Mouse (Mus musculus) fat pad, adult 2 months (tissue): ENCODE results near the gene Gm20388.

Experiments used
- DNase-seq: peaks from one replicate; pipeline ENCODE4 v3.0.0-alpha.2; 2011; ENCODE audit warnings: low read depth, low spot score; ENCODE audit errors: extremely low read depth

The Gm20388 gene

DNA sequence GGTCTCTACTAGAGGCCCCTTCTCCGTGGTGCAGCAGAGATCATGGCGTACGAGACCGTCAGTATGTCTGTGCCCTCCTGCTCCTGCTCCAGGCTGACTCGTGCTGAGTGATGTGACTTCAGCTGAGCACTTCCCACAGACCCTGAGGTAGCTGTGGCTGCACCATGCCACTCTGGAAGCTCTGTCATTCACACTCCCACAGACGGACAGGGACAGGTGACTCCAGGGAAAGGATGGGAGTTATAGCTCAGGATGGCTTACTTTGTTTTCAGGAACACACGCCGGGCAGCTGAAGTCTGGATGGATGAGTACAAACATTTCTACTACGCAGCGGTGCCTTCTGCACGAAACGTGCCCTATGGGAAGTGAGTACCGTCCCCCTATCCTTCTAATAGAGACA is 4425.7 kb downstream of the Gm20388 start:
- no peak for DNase-seq

DNA sequence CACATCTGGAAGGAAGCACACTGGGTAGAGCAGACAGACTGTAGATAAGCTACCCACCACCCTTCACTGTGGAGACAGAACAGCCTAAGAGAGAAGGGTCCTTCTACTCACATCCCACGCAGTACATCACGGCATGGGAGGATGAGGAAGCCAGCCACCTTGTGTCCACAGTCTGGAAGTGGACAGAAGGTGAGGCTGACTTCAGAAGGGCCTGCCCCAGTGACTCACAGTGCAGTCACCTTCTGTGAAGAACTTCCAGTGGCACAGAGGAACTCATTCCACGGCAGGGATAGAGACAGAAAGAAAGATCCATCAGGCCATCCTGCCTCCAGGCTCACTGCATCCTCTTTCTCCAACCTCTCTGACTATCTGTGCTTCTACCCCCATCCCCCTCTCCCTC is 4429.1 kb downstream of the Gm20388 start:
- no peak for DNase-seq

DNA sequence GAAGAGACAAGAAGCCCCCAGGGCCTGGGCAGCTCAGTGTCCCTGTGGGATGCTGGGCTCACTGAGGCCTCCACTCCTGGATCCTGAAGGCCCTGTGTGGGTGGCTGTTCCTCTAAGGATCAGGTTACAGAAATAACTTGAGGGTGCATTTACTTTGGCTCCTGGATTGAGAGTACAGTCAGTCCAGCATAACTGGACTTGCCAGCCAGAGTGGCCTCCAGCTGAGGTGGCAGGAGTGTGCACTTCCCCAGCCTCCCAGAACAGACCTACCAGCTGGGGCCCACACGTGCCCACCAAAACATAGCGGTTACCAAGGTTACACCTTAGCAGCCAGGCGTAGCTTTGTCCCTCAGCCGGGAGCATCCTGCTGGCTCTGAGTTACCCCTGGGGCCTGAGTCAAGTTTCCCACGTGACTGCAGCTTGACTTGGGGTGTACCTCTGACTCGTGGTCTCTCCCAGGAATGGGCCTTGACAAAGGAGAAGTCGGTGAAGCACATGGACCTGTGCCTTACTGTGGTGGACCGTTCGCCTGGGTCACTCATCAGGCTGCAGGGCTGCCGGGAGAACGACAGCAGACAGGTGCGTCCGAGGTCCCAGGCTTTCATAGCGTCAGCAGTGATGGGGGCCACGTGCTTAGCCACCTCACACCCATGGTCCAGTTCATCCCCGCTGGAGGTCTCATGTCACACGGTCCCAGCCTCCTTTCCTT is 4429.9 kb downstream of the Gm20388 start:
- no peak for DNase-seq

GRCm38 (mm10) chr8:124343151-124343550 is 4432.5 kb downstream of the Gm20388 start:
- no peak for DNase-seq

DNA sequence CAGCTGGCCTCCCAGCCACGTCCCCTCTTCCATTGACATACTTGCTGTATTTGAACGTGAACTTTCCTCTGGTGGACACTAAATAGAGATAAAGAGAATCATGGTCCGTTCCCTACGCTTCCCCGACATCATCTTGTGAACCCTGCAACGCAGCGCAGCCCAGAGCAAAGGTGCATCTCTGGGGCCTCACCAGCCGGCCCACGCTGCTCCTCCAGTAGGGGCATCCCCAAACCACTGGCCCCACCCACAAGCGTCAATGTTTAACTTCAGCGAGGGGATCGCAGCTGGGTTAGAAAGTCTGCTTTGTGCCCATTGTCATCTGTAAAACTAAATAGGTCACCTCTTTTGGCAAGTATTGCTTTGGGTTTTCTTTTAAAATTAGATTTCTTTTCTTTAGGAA is 4433.4 kb downstream of the Gm20388 start:
- no peak for DNase-seq

GRCm38 (mm10) chr8:124345098-124345497 is 4434.5 kb downstream of the Gm20388 start:
- DNase-seq, result no peak

DNA sequence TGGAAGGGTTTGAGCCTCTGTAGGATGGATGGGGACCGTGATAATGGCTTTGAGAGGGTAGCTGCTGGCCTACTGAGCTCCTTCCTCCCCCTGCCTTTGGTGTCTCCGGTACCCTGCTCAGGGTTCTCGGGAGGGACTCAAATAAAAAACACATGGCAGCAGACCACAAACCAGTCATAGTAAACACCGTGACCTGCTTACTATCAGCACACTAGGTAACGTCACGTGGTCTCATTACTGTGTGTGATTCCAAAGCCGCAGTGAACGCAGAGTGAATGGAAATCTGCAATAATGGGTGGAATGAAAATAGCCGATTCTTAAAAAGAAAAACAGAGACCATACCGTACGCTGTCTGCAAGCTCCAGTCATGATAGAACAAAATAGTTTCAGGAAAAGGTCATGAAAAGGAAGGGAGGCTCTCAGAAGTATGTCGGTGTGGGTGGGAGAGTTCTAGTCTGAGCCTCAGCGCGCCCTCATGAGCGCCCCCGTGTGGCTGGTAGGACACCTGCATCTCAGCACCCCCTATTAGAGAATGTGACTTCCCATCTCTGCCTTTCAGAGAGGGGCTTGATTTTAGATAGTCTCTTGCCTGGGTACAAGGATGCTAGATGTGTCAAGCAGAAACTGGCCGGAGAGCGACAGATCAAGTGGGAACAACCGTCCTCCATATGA is 4436.3 kb downstream of the Gm20388 start:
- DNase-seq, result no peak

GRCm38 (mm10) chr8:124348087-124348486 is 4437.4 kb downstream of the Gm20388 start:
- peak; percentile 95 for DNase-seq

GRCm38 (mm10) chr8:124349663-124350062 is 4439.0 kb downstream of the Gm20388 start:
- DNase-seq, result no peak

GRCm38 (mm10) chr8:124351636-124352035 is 4441.0 kb downstream of the Gm20388 start:
- DNase-seq, result no peak

DNA sequence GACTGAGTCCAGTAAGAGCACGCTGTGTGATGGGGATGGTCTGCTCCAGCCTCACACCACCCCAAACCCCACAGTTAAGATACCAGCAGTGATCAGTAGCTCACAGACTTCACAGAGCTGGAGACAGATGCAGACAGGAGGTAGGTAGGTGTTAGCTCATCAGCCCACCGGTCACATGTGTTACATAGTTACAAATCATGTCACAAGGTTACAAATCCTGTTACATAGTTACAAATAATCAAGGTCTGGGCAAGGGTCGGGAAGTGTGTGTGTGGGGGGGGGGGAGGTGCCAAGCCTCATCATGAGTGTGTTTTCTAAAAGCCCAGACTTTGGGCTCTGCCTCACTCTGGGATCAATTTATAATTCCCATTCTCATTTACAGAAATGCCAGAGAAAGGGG is 4450.3 kb downstream of the Gm20388 start:
- DNase-seq, result no peak

GRCm38 (mm10) chr8:124361773-124362427 is 4451.3 kb downstream of the Gm20388 start:
- DNase-seq, result no peak

DNA sequence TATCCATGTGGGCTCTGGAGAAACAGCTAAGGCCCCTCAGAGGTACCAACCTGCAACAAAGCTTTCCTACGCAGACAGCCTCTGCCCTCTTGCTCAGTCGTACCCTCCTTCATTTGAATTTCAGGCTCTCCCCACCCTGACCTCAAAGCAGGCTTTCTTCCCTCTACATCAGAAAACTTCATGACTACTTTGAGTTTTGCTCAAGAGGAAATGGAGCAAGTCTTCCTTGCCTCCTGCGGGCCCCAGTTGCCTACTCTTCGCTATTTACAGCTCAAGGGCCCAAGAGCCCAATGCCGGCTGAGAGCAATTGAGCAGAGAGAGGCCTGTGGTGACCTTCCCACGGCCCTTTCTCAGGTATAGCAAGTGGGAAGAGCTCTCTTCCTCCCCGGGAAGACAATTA is 4451.9 kb downstream of the Gm20388 start:
- DNase-seq, result no peak

DNA sequence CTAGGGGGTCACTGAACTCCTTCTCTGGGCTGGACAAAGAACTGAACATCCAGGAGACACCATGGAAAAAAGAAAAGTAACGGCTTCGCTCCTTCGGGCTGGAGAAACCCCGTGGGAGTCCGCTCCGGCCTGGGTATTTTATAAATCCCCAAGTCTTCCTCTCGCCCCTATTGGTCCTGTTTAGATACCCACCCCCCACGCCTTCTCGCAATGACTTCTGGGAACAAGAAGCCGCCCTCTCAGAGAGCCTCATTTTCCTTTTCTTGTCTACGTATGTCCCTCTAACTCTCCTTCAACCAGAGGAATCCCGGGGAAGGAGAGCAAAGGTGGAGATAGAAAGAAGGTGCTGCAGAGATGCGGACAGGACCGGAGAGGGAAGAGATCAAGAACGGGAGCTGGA is 4452.7 kb downstream of the Gm20388 start:
- no peak for DNase-seq

GRCm38 (mm10) chr8:124368213-124368612 is 4457.6 kb downstream of the Gm20388 start:
- no peak for DNase-seq

- no peak for DNase-seq
Observed at GRCm38 (mm10) chr8:124370422-124371183, 4460.0 kb downstream of the Gm20388 start.

GRCm38 (mm10) chr8:124371410-124372123 is 4460.9 kb downstream of the Gm20388 start:
- no peak for DNase-seq

DNA sequence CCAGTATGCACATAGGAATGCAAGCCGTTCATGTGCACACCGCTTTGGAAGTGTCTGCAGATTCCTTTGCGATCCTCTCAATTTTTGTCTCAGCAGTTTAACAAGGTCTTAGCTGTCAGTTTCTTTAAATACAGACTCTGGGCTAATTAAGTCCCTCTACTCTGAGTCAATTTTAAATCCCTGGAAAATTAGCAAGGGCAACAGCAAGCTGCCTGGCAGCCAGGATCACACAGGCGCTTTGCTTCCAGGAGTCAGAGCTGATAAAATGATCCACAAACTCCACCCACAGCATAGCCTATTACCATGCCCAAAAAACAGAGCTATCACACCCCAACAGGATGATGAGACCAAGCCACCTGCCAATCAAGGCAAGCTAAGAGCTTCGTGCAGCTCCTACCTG is 4463.1 kb downstream of the Gm20388 start:
- no peak for DNase-seq

GRCm38 (mm10) chr8:124375168-124375567 is 4464.5 kb downstream of the Gm20388 start:
- no peak for DNase-seq

- DNase-seq, result no peak
Observed at GRCm38 (mm10) chr8:124375727-124376126, 4465.1 kb downstream of the Gm20388 start.

DNA sequence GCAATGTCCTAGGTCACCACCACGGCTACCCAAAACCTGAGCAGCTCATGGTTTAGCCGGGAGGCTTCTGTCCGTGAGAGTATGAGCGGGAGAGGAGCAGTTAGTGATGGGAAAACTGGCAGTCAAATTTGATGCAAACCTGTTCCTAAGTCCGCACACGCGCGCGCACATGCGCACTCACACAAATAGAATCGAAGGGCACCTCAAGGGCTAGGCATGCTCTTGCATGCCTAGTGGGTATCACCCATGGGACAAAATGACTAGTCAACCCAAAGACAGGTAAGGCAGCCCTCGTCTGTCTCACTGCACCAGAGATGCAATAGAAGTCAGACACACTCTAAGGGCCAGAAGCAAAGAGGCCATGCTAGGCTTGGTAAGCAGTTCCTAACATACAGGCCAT is 4465.8 kb downstream of the Gm20388 start:
- no peak for DNase-seq
